Mouse (Mus musculus) liver, embryonic 14.5 days (tissue): ENCODE measurements at regions not wholly inside any gene's neighbourhood (a gene's known extent, or its start where the extent isn't known, plus 50 kb on each side); places are given as distances from the start of the nearest gene placed in this dataset.

Source experiments
- ATAC-seq: fragments of 200-750 bp; cut with Nextera tagmentation; 2 replicates; pipeline ENCODE4 v1.8.0; 2017; ENCODE audit warnings: moderate number of reproducible peaks, mild to moderate bottlenecking, moderate library complexity; ENCODE audit not compliant: insufficient read depth
- DNase-seq, 3 experiments: peaks; one replicate each; pipeline ENCODE4 v3.0.0-alpha.2; 2012 to 2013; ENCODE audit warnings: low read depth in 3 of 3, low spot score in 3 of 3
- H3K27ac ChIP-seq: fragments of 300-500 bp; sonication (generic); 2 replicates; pipeline ENCODE4 v1.5.1; 2014; ENCODE audit warnings: moderate library complexity, mild to moderate bottlenecking, control low read depth, inconsistent platforms
- H3K27me3 ChIP-seq: fragments of 300-500 bp; sonication (generic); 2 replicates; pipeline ENCODE4 v1.6.1; 2014; ENCODE audit warnings: mild to moderate bottlenecking, low read length, moderate library complexity; ENCODE audit not compliant: control insufficient read depth, insufficient read depth
- H3K36me3 ChIP-seq: fragments of 300-500 bp; sonication (generic); replicated peaks from 2 replicates; pipeline ENCODE4 v1.6.1; 2014; ENCODE audit warnings: low read depth; ENCODE audit not compliant: control insufficient read depth, insufficient read depth
- H3K4me1 ChIP-seq, 2 experiments: fragments of 200-500 bp in 1 of 2; fragments of 300-500 bp in 1 of 2; sonication (generic) in 1 of 2; replicated peaks; 2 replicates each; pipeline ENCODE4 v1.6.1; 2012 to 2014; ENCODE audit warnings: antibody characterized with exemption in 1 of 2, inconsistent platforms in 1 of 2, low read length in 1 of 2; ENCODE audit not compliant: control insufficient read depth in 2 of 2, insufficient read depth in 2 of 2
- H3K4me2 ChIP-seq: fragments of 300-500 bp; sonication (generic); 2 replicates; pipeline ENCODE4 v1.6.1; 2014; ENCODE audit warnings: low read depth, mild to moderate bottlenecking, control low read depth, moderate library complexity
- H3K4me3 ChIP-seq, 2 experiments: fragments of 200-500 bp in 1 of 2; fragments of 300-500 bp in 1 of 2; sonication (generic) in 1 of 2; 2 replicates each; pipeline ENCODE4 v1.5.1; 2012 to 2014; ENCODE audit warnings: low read depth in 2 of 2, low read length in 2 of 2, mild to moderate bottlenecking in 2 of 2, control low read depth in 1 of 2, inconsistent platforms in 1 of 2, moderate library complexity in 1 of 2; ENCODE audit not compliant: insufficient read depth in 1 of 2
- H3K9ac ChIP-seq: fragments of 300-500 bp; sonication (generic); replicated peaks from 2 replicates; pipeline ENCODE4 v1.6.1; 2014; ENCODE audit warnings: mild to moderate bottlenecking, control low read depth, moderate library complexity
- H3K9me3 ChIP-seq: fragments of 300-500 bp; sonication (generic); 2 replicates; pipeline ENCODE4 v1.6.1; 2016; ENCODE audit warnings: low read length, mixed read lengths; ENCODE audit not compliant: control insufficient read depth
- CTCF ChIP-seq: IDR thresholded peaks from 2 replicates; pipeline ENCODE4 v1.5.1; 2016; ENCODE audit warnings: antibody characterized with exemption, low read depth, control low read depth
- EP300 ChIP-seq: IDR thresholded peaks from 2 replicates; pipeline ENCODE4 v1.6.1; 2016; ENCODE audit warnings: antibody characterized with exemption, low read depth
- WGBS: fragments of 180-500 bp; shearing (Covaris S2); extraction: QIAGEN DNeasy Blood & Tissue Kit; methylation state at CpG from one replicate; pipeline ENCODE4 v1.1.7; 2014; ENCODE audit not compliant: insufficient replicate concordance; 5-methylcytosine and 5-hydroxymethylcytosine counted together

DNA sequence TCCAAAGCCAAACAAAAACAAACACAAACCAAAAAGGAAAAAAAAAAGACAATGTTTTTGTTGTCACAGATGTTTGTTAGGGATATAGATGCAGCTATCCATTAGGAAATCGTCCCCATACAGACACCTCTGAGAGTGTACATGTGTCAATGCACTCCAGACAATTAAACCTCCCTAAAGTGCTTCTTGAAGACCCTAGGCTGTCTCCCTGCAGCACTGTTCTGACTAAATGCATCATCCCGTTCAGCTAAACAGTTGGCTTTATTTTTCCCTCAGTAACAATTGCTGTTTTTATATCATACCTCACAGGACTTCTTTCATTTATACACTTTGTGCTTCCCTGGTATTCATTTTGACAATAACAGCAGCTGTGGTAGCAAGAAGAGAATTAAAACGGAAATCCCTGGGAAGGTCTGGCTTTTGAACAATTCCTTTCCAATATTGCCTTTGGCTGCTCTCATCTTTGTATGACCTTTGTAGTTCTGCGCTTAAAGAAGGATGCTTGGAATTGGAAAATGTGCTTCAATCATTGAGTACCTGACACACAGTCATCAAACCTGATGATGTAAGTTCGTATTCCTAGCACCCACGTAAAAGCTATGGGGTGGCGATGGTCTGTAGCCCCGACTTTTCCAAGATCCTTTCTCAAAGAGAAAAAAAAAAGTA, 208.9 kb downstream of the Dusp6 start:
- no peaks in the 10 kb centered on the region for H3K9me3 ChIP-seq
- H3K27ac ChIP-seq: no peak overlapping the region
- no peak for DNase-seq
- H3K36me3 ChIP-seq: no peaks in the 10 kb centered on the region
- ATAC-seq: no peak
- no peak for TF ChIP-seq EP300
- TF ChIP-seq CTCF: no peak
- WGBS: 54% methylated on average over 8 of the region's 8 CpGs
- no peak overlapping the region for H3K9ac ChIP-seq
- H3K4me2 ChIP-seq: no peak overlapping the region
- no peak overlapping the region for H3K4me3 ChIP-seq
- peaks cover 0 to 6% of the 10 kb centered on the region in 2 experiments; a peak in 2 of 4 replicates for H3K4me1 ChIP-seq
- H3K27me3 ChIP-seq: no peaks in the 10 kb centered on the region

DNA sequence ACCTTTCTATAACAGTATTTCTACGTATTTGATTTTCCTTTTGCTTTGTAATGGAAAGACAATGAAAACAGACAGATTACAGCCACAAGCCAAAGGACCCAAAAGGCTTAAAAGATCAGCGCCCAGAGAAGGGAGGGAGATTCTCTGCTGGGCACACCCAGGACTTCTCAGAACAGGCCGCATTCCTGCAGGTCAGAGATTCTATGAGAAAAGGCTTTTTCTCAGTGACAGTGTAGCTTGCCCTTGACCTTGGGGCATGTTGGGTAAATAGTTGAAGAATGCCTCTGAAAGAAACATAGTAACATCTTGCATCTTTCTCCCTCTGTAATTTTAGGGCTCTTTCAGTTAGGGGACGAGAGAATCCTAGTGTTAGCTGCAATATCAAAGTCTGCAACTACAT, 209.8 kb downstream of the Dusp6 start:
- 0 out of 4 replicates have a peak, but pooled peaks cover 0 to 3% of the 10 kb centered on the region in 2 experiments for H3K4me1 ChIP-seq
- H3K27ac ChIP-seq: no peak overlapping the region
- H3K4me2 ChIP-seq: no peak overlapping the region
- no peaks in the 10 kb centered on the region for H3K27me3 ChIP-seq
- H3K9me3 ChIP-seq: no peaks in the 10 kb centered on the region
- no peak for ATAC-seq
- 64% methylated on average over 4 of the region's 4 CpGs for WGBS
- H3K36me3 ChIP-seq: no peaks in the 10 kb centered on the region
- TF ChIP-seq EP300 (no peak), CTCF (no peak)
- no peak for DNase-seq
- no peak overlapping the region for H3K9ac ChIP-seq
- H3K4me3 ChIP-seq: no peak overlapping the region

DNA sequence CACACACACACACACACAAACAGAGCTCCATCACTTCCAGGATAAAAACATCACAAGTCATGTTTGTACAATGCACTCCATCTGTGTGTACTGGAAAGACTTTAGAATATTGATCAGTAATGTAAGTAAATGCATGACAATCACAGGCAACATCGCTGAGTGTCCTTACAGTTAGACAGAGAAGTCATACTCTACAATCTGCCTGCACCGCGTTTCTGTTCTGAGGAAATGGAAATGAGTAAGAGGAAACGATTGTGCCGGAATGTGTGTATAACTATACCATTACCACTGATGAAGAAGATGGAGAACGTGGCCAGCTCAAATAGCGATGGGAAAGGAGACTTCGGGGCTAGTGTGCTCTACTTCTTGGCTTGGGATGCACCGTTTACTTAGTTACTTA, 210.7 kb downstream of the Dusp6 start:
- Histone ChIP-seq H3K4me2 (no peak overlapping the region), H3K4me1 (no peaks in the 10 kb centered on the region), H3K4me3 (no peak overlapping the region), H3K27ac (no peak overlapping the region), H3K9me3 (no peaks in the 10 kb centered on the region), H3K9ac (no peak overlapping the region), H3K27me3 (no peaks in the 10 kb centered on the region), H3K36me3 (no peaks in the 10 kb centered on the region)
- TF ChIP-seq EP300: no peak
- no peak for TF ChIP-seq CTCF
- DNase-seq: no peak
- ATAC-seq: no peak
- WGBS: 74% methylated on average over 9 of the region's 9 CpGs

DNA sequence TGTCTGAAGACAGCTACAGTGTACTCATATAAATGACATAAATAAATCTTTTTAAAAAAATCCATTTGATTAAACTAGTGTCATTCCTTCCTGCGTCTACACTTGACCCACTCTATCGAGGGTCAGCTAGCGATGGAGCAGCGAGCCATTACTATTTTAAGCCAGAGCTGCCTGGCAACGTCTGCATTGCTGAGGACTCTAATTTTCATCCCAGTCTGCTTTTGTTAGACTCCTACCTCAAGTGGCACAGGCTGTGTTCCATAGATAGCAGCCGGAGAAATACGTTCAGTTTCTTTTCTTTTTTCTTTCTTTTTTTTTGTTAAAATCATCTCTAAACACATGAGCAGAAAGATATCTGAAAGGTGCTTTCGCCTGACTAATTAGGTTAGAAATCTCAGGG, 211.5 kb downstream of the Dusp6 start:
- H3K36me3 ChIP-seq: no peaks in the 10 kb centered on the region
- no peak overlapping the region for H3K27ac ChIP-seq

DNA sequence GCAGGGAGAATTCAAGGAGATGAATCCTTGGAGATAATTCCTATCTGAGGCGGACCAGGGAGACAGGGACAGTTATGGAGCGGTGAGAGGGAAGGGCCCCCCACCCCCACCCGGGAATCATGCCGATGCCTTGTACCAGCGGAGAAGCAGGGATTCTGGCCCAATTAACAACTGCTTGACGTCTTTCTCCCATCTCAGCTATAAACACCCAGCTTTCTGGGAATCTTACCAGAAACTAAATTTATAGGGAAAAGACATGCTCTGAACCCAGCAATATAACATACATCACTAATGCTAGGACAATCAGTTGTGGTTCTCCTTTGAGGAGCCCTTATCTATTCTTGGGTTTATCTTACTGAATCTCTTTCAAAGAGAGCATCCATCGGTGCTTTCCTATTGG, 213.2 kb downstream of the Dusp6 start:
- TF ChIP-seq EP300 (no peak), CTCF (no peak)
- DNase-seq: no peak
- no peak overlapping the region for H3K9ac ChIP-seq
- H3K4me1 ChIP-seq: no peaks in the 10 kb centered on the region
- no peak overlapping the region for H3K4me3 ChIP-seq
- H3K27ac ChIP-seq: no peak overlapping the region
- no peaks in the 10 kb centered on the region for H3K27me3 ChIP-seq
- H3K36me3 ChIP-seq: no peaks in the 10 kb centered on the region
- no peak overlapping the region for H3K4me2 ChIP-seq
- 75% methylated on average over 7 of the region's 7 CpGs for WGBS
- no peaks in the 10 kb centered on the region for H3K9me3 ChIP-seq
- ATAC-seq: no peak

More for the DNA sequence above, 211.5 kb downstream of the Dusp6 start:
- Histone ChIP-seq H3K4me2 (no peak overlapping the region), H3K4me1 (no peaks in the 10 kb centered on the region), H3K4me3 (no peak overlapping the region), H3K27me3 (no peaks in the 10 kb centered on the region), H3K9ac (no peak overlapping the region), H3K9me3 (no peaks in the 10 kb centered on the region)
- no peak for ATAC-seq
- 80% methylated on average over 8 of the region's 8 CpGs for WGBS
- no peak for DNase-seq
- no peak for TF ChIP-seq CTCF
- no peak for TF ChIP-seq EP300
